Mouse (Mus musculus): Measurements from ENCODE around the gene Mrpl38. TPM values are rescaled to one million over a fixed set of nuclear protein-coding genes. Genes with fewer than 3 reads are reported as not detected.
A peak's percentile ranks its signal among the peaks of the same experiment; 100 is the strongest.
"Not testable (repeated sequence)": the region's sequence is repeated elsewhere in the genome, so short reads cannot be mapped to it uniquely, and the experiment has no call there.

Mrpl38 gene
- polyA plus RNA-seq, 1 experiment from 2014 or later, result 119 TPM

- Histone ChIP-seq H3K4me1 (ENCODE audit: insufficient read depth, low read length) (peaks cover 58% of the 10 kb centered on the region), H3K27me3 (ENCODE audit: insufficient read depth, low read length) (no peaks in the 10 kb centered on the region), H3K4me3 (ENCODE audit: low read length) (peak overlapping the region; percentile 19), H3K27ac (ENCODE audit: low read length) (peak overlapping the region; percentile 99), H3K9ac (replicated peaks; ENCODE audit: low read length) (peak overlapping the region; percentile 58), H3K36me3 (ENCODE audit: insufficient read depth, low read length) (no peaks in the 10 kb centered on the region), H3K4me2 (replicated peaks; ENCODE audit: low read depth, low read length) (peak overlapping the region; percentile 40), H3K9me3 (ENCODE audit: low read length) (peaks cover 5% of the 10 kb centered on the region; the same call in 1 of the 2 replicates)
- ATAC-seq (ENCODE audit: low FRiP score, low TSS enrichment), result no peak
- 83% methylated on average over 6 of the region's 6 CpGs for WGBS
These were observed 39.2 kb downstream of the Mrpl38 start for GRCm38 (mm10) chr11:116099462-116099861.

- Histone ChIP-seq H3K4me3 (ENCODE audit: low read length) (peak overlapping the region; percentile 19), H3K4me1 (ENCODE audit: insufficient read depth, low read length) (peaks cover 56% of the 10 kb centered on the region)
- WGBS, result 47% methylated on average over 14 of the region's 14 CpGs
These were observed 39.8 kb downstream of the Mrpl38 start for GRCm38 (mm10) chr11:116098711-116099460.

GRCm38 (mm10) chr11:116096213-116097108 lies 42.2 kb downstream of the Mrpl38 start:
- Histone ChIP-seq H3K27me3 (ENCODE audit: insufficient read depth, low read length) (no peaks in the 10 kb centered on the region), H3K4me1 (ENCODE audit: insufficient read depth, low read length) (peaks cover 34% of the 10 kb centered on the region), H3K27ac (ENCODE audit: low read length) (no peak overlapping the region), H3K9ac (replicated peaks; ENCODE audit: low read length) (no peak overlapping the region), H3K36me3 (ENCODE audit: insufficient read depth, low read length) (no peaks in the 10 kb centered on the region), H3K9me3 (ENCODE audit: low read length) (peaks cover 5% of the 10 kb centered on the region; the same call in 1 of the 2 replicates), H3K4me3 (ENCODE audit: low read length) (no peak overlapping the region), H3K4me2 (replicated peaks; ENCODE audit: low read depth, low read length) (no peak overlapping the region)
- 93% methylated on average over 5 of the region's 5 CpGs for WGBS
- no peak for ATAC-seq (ENCODE audit: low FRiP score, low TSS enrichment)

More at GRCm38 (mm10) chr11:116098711-116099460, 39.8 kb downstream of the Mrpl38 start:
- Histone ChIP-seq H3K27me3 (ENCODE audit: insufficient read depth, low read length) (no peaks in the 10 kb centered on the region), H3K27ac (ENCODE audit: low read length) (peak overlapping the region; percentile 99), H3K36me3 (ENCODE audit: insufficient read depth, low read length) (no peaks in the 10 kb centered on the region), H3K9me3 (ENCODE audit: low read length) (peaks cover 5% of the 10 kb centered on the region; the same call in 1 of the 2 replicates), H3K9ac (replicated peaks; ENCODE audit: low read length) (peak overlapping the region; percentile 58), H3K4me2 (replicated peaks; ENCODE audit: low read depth, low read length) (peak overlapping the region; percentile 40)
- ATAC-seq (ENCODE audit: low FRiP score, low TSS enrichment), result peak; percentile 76

GRCm38 (mm10) chr11:116095573-116095972 lies 43.1 kb downstream of the Mrpl38 start:
- H3K27me3 ChIP-seq (ENCODE audit: insufficient read depth, low read length), result no peaks in the 10 kb centered on the region
- H3K9ac ChIP-seq (replicated peaks; ENCODE audit: low read length), result no peak overlapping the region
- peak overlapping the region; percentile 20; the same call in 1 of the 2 replicates for H3K27ac ChIP-seq (ENCODE audit: low read length)
- H3K4me1 ChIP-seq (ENCODE audit: insufficient read depth, low read length), result peaks cover 26% of the 10 kb centered on the region
- H3K4me2 ChIP-seq (replicated peaks; ENCODE audit: low read depth, low read length), result no peak overlapping the region
- WGBS, result 72% methylated on average over 3 of the region's 3 CpGs
- no peak for ATAC-seq (ENCODE audit: low FRiP score, low TSS enrichment)
- peaks cover 5% of the 10 kb centered on the region; the same call in 1 of the 2 replicates for H3K9me3 ChIP-seq (ENCODE audit: low read length)
- H3K36me3 ChIP-seq (ENCODE audit: insufficient read depth, low read length), result no peaks in the 10 kb centered on the region
- H3K4me3 ChIP-seq (ENCODE audit: low read length), result no peak overlapping the region

- no peaks in the 10 kb centered on the region for H3K27me3 ChIP-seq (ENCODE audit: insufficient read depth, low read length)
- 48% methylated on average over 16 of the region's 16 CpGs for WGBS
- peak overlapping the region; percentile 15; the same call in 1 of the 2 replicates for H3K9ac ChIP-seq (replicated peaks; ENCODE audit: low read length)
- H3K9me3 ChIP-seq (ENCODE audit: low read length), result peaks cover 5% of the 10 kb centered on the region; the same call in 1 of the 2 replicates
- H3K36me3 ChIP-seq (ENCODE audit: insufficient read depth, low read length), result no peaks in the 10 kb centered on the region
- ATAC-seq (ENCODE audit: low FRiP score, low TSS enrichment), result no peak
- no peak overlapping the region for H3K4me3 ChIP-seq (ENCODE audit: low read length)
- H3K4me1 ChIP-seq (ENCODE audit: insufficient read depth, low read length), result peaks cover 10% of the 10 kb centered on the region
- H3K4me2 ChIP-seq (replicated peaks; ENCODE audit: low read depth, low read length), result no peak overlapping the region
- H3K27ac ChIP-seq (ENCODE audit: low read length), result peak overlapping the region; percentile 73
These were observed 44.7 kb downstream of the Mrpl38 start for GRCm38 (mm10) chr11:116093771-116094565.

- H3K4me1 ChIP-seq (ENCODE audit: insufficient read depth, low read length); H3K27ac ChIP-seq (ENCODE audit: low read length); ATAC-seq (ENCODE audit: low FRiP score, low TSS enrichment); H3K4me2 ChIP-seq (replicated peaks; ENCODE audit: low read depth, low read length); H3K9me3 ChIP-seq (ENCODE audit: low read length); H3K9ac ChIP-seq (replicated peaks; ENCODE audit: low read length); H3K27me3 ChIP-seq (ENCODE audit: insufficient read depth, low read length); H3K36me3 ChIP-seq (ENCODE audit: insufficient read depth, low read length); H3K4me3 ChIP-seq (ENCODE audit: low read length): not testable (repeated sequence)
- 90% methylated on average over 6 of the region's 6 CpGs for WGBS
These were observed 45.7 kb downstream of the Mrpl38 start for GRCm38 (mm10) chr11:116092959-116093358.

GRCm38 (mm10) chr11:116091591-116091990 lies 47.1 kb downstream of the Mrpl38 start:
- 82% methylated on average over 6 of the region's 6 CpGs for WGBS
- ATAC-seq (ENCODE audit: low FRiP score, low TSS enrichment), result no peak

GRCm38 (mm10) chr11:116089545-116089944 lies 49.1 kb downstream of the Mrpl38 start:
- no peak overlapping the region for H3K4me2 ChIP-seq (replicated peaks; ENCODE audit: low read depth, low read length)
- peaks cover 21% of the 10 kb centered on the region for H3K4me1 ChIP-seq (ENCODE audit: insufficient read depth, low read length)
- no peak overlapping the region for H3K9ac ChIP-seq (replicated peaks; ENCODE audit: low read length)
- no peak for ATAC-seq (ENCODE audit: low FRiP score, low TSS enrichment)
- no peaks in the 10 kb centered on the region for H3K9me3 ChIP-seq (ENCODE audit: low read length)
- no peaks in the 10 kb centered on the region for H3K27me3 ChIP-seq (ENCODE audit: insufficient read depth, low read length)
- 91% methylated on average over 6 of the region's 6 CpGs for WGBS
- H3K36me3 ChIP-seq (ENCODE audit: insufficient read depth, low read length), result no peaks in the 10 kb centered on the region
- no peak overlapping the region for H3K4me3 ChIP-seq (ENCODE audit: low read length)
- H3K27ac ChIP-seq (ENCODE audit: low read length), result no peak overlapping the region

More at GRCm38 (mm10) chr11:116091591-116091990, 47.1 kb downstream of the Mrpl38 start:
- Histone ChIP-seq H3K27ac (ENCODE audit: low read length) (no peak overlapping the region), H3K36me3 (ENCODE audit: insufficient read depth, low read length) (no peaks in the 10 kb centered on the region), H3K27me3 (ENCODE audit: insufficient read depth, low read length) (no peaks in the 10 kb centered on the region), H3K4me1 (ENCODE audit: insufficient read depth, low read length) (peaks cover 13% of the 10 kb centered on the region; the same call in 1 of the 2 replicates), H3K4me3 (ENCODE audit: low read length) (no peak overlapping the region), H3K9ac (replicated peaks; ENCODE audit: low read length) (no peak overlapping the region), H3K9me3 (ENCODE audit: low read length) (peaks cover 2% of the 10 kb centered on the region; the same call in 1 of the 2 replicates), H3K4me2 (replicated peaks; ENCODE audit: low read depth, low read length) (no peak overlapping the region)

GRCm38 (mm10) chr11:116088741-116089394 lies 49.8 kb downstream of the Mrpl38 start:
- H3K36me3 ChIP-seq (ENCODE audit: insufficient read depth, low read length), result peaks cover under 1% of the 10 kb centered on the region; the same call in 1 of the 2 replicates
- H3K27ac ChIP-seq (ENCODE audit: low read length), result no peak overlapping the region; the same call in 1 of the 2 replicates
- no peak overlapping the region for H3K9ac ChIP-seq (replicated peaks; ENCODE audit: low read length)
- 80% methylated on average over 11 of the region's 11 CpGs for WGBS
- no peak for ATAC-seq (ENCODE audit: low FRiP score, low TSS enrichment)
- no peaks in the 10 kb centered on the region for H3K9me3 ChIP-seq (ENCODE audit: low read length)
- H3K27me3 ChIP-seq (ENCODE audit: insufficient read depth, low read length), result no peaks in the 10 kb centered on the region
- H3K4me3 ChIP-seq (ENCODE audit: low read length), result no peak overlapping the region
- peaks cover 17% of the 10 kb centered on the region for H3K4me1 ChIP-seq (ENCODE audit: insufficient read depth, low read length)
- no peak overlapping the region for H3K4me2 ChIP-seq (replicated peaks; ENCODE audit: low read depth, low read length)
